Mouse (Mus musculus): ENCODE data around the gene Trappc10. TPM values are rescaled to one million over a fixed set of nuclear protein-coding genes. Genes with fewer than 3 reads are reported as not detected.
A peak's percentile ranks its signal among the peaks of the same experiment; 100 is the strongest.

The Trappc10 gene
- polyA plus RNA-seq, 1 experiment: 18.2 TPM

DNA sequence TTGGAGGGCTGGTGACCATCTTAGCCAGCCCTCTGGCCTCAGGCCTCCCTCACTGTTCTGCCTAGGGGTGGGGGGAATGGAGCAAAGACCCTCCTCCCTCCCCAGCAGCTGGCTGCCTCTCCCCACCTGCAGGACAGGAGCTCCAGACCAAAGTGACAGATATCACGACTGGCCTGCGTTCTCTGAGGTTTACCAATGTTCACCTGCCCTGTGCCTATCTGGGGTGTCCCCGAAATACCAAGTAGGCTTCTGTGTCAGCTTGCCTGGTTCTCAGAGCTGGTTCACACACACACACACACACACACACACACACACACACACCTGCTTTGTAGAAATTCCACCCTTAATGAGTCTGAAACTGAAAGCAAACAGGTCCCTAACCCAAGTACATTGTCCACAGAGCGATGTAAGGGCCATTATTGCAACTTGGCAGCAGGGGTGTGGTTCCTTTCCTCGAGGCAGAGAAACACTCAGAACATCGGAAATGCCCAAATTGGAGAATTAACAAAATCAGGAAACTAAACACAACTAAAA, 13.8 kb upstream of the Trappc10 start:
- TF ChIP-seq FOSL1 (IDR thresholded peaks at IDR 0.05; ENCODE audit: insufficient read depth, low read length, poor library complexity, severe bottlenecking) (no peak), MYOD1 (IDR thresholded peaks at IDR 0.05; ENCODE audit: control insufficient read depth, insufficient read length, low read depth) (no peak), CTCF (IDR thresholded peaks at IDR 0.05; ENCODE audit: control insufficient read depth, insufficient read depth, insufficient read length) (no peak), CEBPB (IDR thresholded peaks at IDR 0.05; ENCODE audit: low read depth) (no peak), MAX (IDR thresholded peaks at IDR 0.05) (no peak), MYOG (IDR thresholded peaks at IDR 0.05; ENCODE audit: control insufficient read depth, extremely low read depth, insufficient read length) (no peak), USF1 (IDR thresholded peaks at IDR 0.05; ENCODE audit: low read depth) (no peak)
- Histone ChIP-seq H3K79me3 (ENCODE audit: low read depth) (no peaks in the 10 kb centered on the region), H3K27me3 (ENCODE audit: control insufficient read depth, insufficient read depth, insufficient read length) (peaks cover 13% of the 10 kb centered on the region), H3K36me3 (ENCODE audit: control insufficient read depth, insufficient read depth) (no peaks in the 10 kb centered on the region), H3ac (ENCODE audit: control insufficient read depth, insufficient read length, low read depth) (no peak overlapping the region), H3K4me3 (ENCODE audit: insufficient read depth, poor library complexity, severe bottlenecking) (no peak overlapping the region), H3K79me2 (ENCODE audit: control insufficient read depth, insufficient read depth) (no peaks in the 10 kb centered on the region)

DNA sequence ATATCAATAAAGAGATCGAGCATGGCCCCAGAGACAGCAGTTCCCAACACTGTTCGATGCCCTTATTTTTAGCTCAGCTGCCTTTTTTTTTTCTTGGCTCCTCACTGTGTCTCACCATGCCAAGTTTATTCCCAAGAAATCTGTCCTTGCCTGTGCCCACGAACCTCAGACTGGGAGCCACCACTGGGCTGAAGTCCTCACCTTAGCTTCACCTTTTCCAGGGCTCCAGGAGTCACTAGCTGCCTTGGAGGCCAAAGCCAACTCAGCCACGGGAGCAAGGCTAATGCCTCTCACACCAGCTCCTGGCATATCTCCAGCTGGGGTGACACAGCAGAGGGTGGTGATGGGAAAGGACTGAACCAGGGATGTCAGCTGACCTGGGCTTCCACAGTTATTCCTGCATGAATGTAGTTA, 11.2 kb upstream of the Trappc10 start:
- Histone ChIP-seq H3K27me3 (ENCODE audit: control insufficient read depth, insufficient read depth, insufficient read length) (peaks cover 14% of the 10 kb centered on the region), H3K79me2 (ENCODE audit: control insufficient read depth, insufficient read depth) (no peaks in the 10 kb centered on the region), H3ac (ENCODE audit: control insufficient read depth, insufficient read length, low read depth) (no peak overlapping the region), H3K79me3 (ENCODE audit: low read depth) (no peaks in the 10 kb centered on the region), H3K4me3 (ENCODE audit: insufficient read depth, poor library complexity, severe bottlenecking) (no peak overlapping the region), H3K36me3 (ENCODE audit: control insufficient read depth, insufficient read depth) (no peaks in the 10 kb centered on the region)
- no peak for TF ChIP-seq MYOG (IDR thresholded peaks at IDR 0.05; ENCODE audit: control insufficient read depth, extremely low read depth, insufficient read length)
- TF ChIP-seq USF1 (IDR thresholded peaks at IDR 0.05; ENCODE audit: low read depth): no peak
- TF ChIP-seq CTCF (IDR thresholded peaks at IDR 0.05; ENCODE audit: control insufficient read depth, insufficient read depth, insufficient read length): no peak
- no peak for TF ChIP-seq MAX (IDR thresholded peaks at IDR 0.05)
- no peak for TF ChIP-seq MYOD1 (IDR thresholded peaks at IDR 0.05; ENCODE audit: control insufficient read depth, insufficient read length, low read depth)
- no peak for TF ChIP-seq FOSL1 (IDR thresholded peaks at IDR 0.05; ENCODE audit: insufficient read depth, low read length, poor library complexity, severe bottlenecking)
- TF ChIP-seq CEBPB (IDR thresholded peaks at IDR 0.05; ENCODE audit: low read depth): no peak

- peaks cover 4% of the 10 kb centered on the region for H3K27me3 ChIP-seq (ENCODE audit: control insufficient read depth, insufficient read depth, insufficient read length)
- TF ChIP-seq MYOD1 (IDR thresholded peaks at IDR 0.05; ENCODE audit: control insufficient read depth, insufficient read length, low read depth) (no peak), FOSL1 (IDR thresholded peaks at IDR 0.05; ENCODE audit: insufficient read depth, low read length, poor library complexity, severe bottlenecking) (no peak), MAX (IDR thresholded peaks at IDR 0.05) (no peak), USF1 (IDR thresholded peaks at IDR 0.05; ENCODE audit: low read depth) (no peak), MYOG (IDR thresholded peaks at IDR 0.05; ENCODE audit: control insufficient read depth, extremely low read depth, insufficient read length) (no peak), CEBPB (IDR thresholded peaks at IDR 0.05; ENCODE audit: low read depth) (no peak)
These were observed 2.8 kb upstream of the Trappc10 start for GRCm38 (mm10) chr10:78247206-78247605.

DNA sequence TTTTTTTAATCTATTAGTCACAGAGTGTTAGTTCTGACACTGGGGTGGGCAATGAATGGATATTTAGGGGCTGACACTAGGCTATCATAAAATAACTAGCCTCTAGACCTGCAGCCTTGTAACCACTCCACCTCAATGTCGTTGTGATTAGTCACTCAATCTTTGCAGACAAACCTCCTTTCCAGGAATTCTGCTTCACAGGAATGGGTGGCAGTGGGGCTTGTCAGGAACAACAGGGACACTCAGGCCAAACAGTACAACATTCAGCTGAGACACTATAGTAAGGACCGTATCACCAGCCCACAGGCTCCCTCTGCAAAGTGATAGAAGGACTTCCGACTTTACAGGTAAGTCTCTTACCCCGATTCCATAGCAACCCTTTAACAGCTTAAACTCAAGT, 2.3 kb upstream of the Trappc10 start:
- Histone ChIP-seq H3ac (ENCODE audit: control insufficient read depth, insufficient read length, low read depth) (no peak overlapping the region), H3K36me3 (ENCODE audit: control insufficient read depth, insufficient read depth) (peaks cover 4% of the 10 kb centered on the region), H3K27me3 (ENCODE audit: control insufficient read depth, insufficient read depth, insufficient read length) (peaks cover 3% of the 10 kb centered on the region), H3K79me3 (ENCODE audit: low read depth) (peaks cover 21% of the 10 kb centered on the region), H3K79me2 (ENCODE audit: control insufficient read depth, insufficient read depth) (peaks cover 26% of the 10 kb centered on the region), H3K4me3 (ENCODE audit: insufficient read depth, poor library complexity, severe bottlenecking) (no peak overlapping the region)
- TF ChIP-seq FOSL1 (IDR thresholded peaks at IDR 0.05; ENCODE audit: insufficient read depth, low read length, poor library complexity, severe bottlenecking): no peak
- no peak for TF ChIP-seq USF1 (IDR thresholded peaks at IDR 0.05; ENCODE audit: low read depth)
- no peak for TF ChIP-seq MYOG (IDR thresholded peaks at IDR 0.05; ENCODE audit: control insufficient read depth, extremely low read depth, insufficient read length)
- TF ChIP-seq MYOD1 (IDR thresholded peaks at IDR 0.05; ENCODE audit: control insufficient read depth, insufficient read length, low read depth): no peak
- no peak for TF ChIP-seq CTCF (IDR thresholded peaks at IDR 0.05; ENCODE audit: control insufficient read depth, insufficient read depth, insufficient read length)
- no peak for TF ChIP-seq MAX (IDR thresholded peaks at IDR 0.05)
- no peak for TF ChIP-seq CEBPB (IDR thresholded peaks at IDR 0.05; ENCODE audit: low read depth)

More at GRCm38 (mm10) chr10:78247206-78247605, 2.8 kb upstream of the Trappc10 start:
- H3K36me3 ChIP-seq (ENCODE audit: control insufficient read depth, insufficient read depth): peaks cover 4% of the 10 kb centered on the region
- H3K4me3 ChIP-seq (ENCODE audit: insufficient read depth, poor library complexity, severe bottlenecking): no peak overlapping the region
- H3K79me3 ChIP-seq (ENCODE audit: low read depth): peaks cover 17% of the 10 kb centered on the region
- H3K79me2 ChIP-seq (ENCODE audit: control insufficient read depth, insufficient read depth): peaks cover 21% of the 10 kb centered on the region
- H3ac ChIP-seq (ENCODE audit: control insufficient read depth, insufficient read length, low read depth): no peak overlapping the region

- peaks cover 41% of the 10 kb centered on the region for H3K79me2 ChIP-seq (ENCODE audit: control insufficient read depth, insufficient read depth)
- H3K36me3 ChIP-seq (ENCODE audit: control insufficient read depth, insufficient read depth): peaks cover 4% of the 10 kb centered on the region
- H3ac ChIP-seq (ENCODE audit: control insufficient read depth, insufficient read length, low read depth): peak overlapping the region; percentile 80
- TF ChIP-seq MYOD1 (IDR thresholded peaks at IDR 0.05; ENCODE audit: control insufficient read depth, insufficient read length, low read depth) (no peak), CEBPB (IDR thresholded peaks at IDR 0.05; ENCODE audit: low read depth) (no peak), MYOG (IDR thresholded peaks at IDR 0.05; ENCODE audit: control insufficient read depth, extremely low read depth, insufficient read length) (no peak), MAX (IDR thresholded peaks at IDR 0.05) (no peak), CTCF (IDR thresholded peaks at IDR 0.05; ENCODE audit: control insufficient read depth, insufficient read depth, insufficient read length) (no peak), USF1 (IDR thresholded peaks at IDR 0.05; ENCODE audit: low read depth) (no peak), FOSL1 (IDR thresholded peaks at IDR 0.05; ENCODE audit: insufficient read depth, low read length, poor library complexity, severe bottlenecking) (no peak)
- H3K79me3 ChIP-seq (ENCODE audit: low read depth): peaks cover 34% of the 10 kb centered on the region
- H3K4me3 ChIP-seq (ENCODE audit: insufficient read depth, poor library complexity, severe bottlenecking): peak overlapping the region; percentile 91
- no peaks in the 10 kb centered on the region for H3K27me3 ChIP-seq (ENCODE audit: control insufficient read depth, insufficient read depth, insufficient read length)
These were observed 745 bp upstream of the Trappc10 start for GRCm38 (mm10) chr10:78245225-78245547.

DNA sequence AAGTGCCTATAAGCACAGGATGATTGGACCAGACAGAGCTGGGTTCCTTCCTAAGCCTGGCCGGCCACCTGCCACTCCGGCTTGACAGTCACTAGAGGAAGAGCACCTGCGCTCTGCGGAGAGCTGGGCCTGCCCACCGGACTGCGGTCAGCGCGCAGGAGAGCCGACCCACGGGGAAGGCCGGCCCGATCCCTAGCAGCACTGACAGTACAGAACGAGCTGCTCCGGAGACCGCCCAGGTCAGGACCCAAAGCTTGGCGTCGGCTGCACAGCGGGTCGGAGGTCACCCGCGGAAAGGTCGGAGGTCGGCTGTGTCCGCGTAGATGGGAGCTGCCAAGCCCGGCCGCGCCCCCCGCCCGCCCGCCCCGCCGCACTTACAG, 393 bp downstream of the Trappc10 start:
- peaks cover 4% of the 10 kb centered on the region for H3K36me3 ChIP-seq (ENCODE audit: control insufficient read depth, insufficient read depth)
- no peaks in the 10 kb centered on the region for H3K27me3 ChIP-seq (ENCODE audit: control insufficient read depth, insufficient read depth, insufficient read length)
- peaks cover 43% of the 10 kb centered on the region for H3K79me3 ChIP-seq (ENCODE audit: low read depth)
- no peak for TF ChIP-seq MAX (IDR thresholded peaks at IDR 0.05)
- no peak for TF ChIP-seq CTCF (IDR thresholded peaks at IDR 0.05; ENCODE audit: control insufficient read depth, insufficient read depth, insufficient read length)
- TF ChIP-seq MYOG (IDR thresholded peaks at IDR 0.05; ENCODE audit: control insufficient read depth, extremely low read depth, insufficient read length): no peak
- no peak for TF ChIP-seq FOSL1 (IDR thresholded peaks at IDR 0.05; ENCODE audit: insufficient read depth, low read length, poor library complexity, severe bottlenecking)
- no peak for TF ChIP-seq CEBPB (IDR thresholded peaks at IDR 0.05; ENCODE audit: low read depth)
- no peak for TF ChIP-seq USF1 (IDR thresholded peaks at IDR 0.05; ENCODE audit: low read depth)
- TF ChIP-seq MYOD1 (IDR thresholded peaks at IDR 0.05; ENCODE audit: control insufficient read depth, insufficient read length, low read depth): no peak
- H3K79me2 ChIP-seq (ENCODE audit: control insufficient read depth, insufficient read depth): peaks cover 53% of the 10 kb centered on the region
- H3ac ChIP-seq (ENCODE audit: control insufficient read depth, insufficient read length, low read depth): peak overlapping the region; percentile 87
- peak overlapping the region; percentile 91 for H3K4me3 ChIP-seq (ENCODE audit: insufficient read depth, poor library complexity, severe bottlenecking)
